Mouse (Mus musculus): Measurements from ENCODE around the gene Rps5.
"Not testable (repeated sequence)": the region's sequence is repeated elsewhere in the genome, so short reads cannot be mapped to it uniquely, and the experiment has no call there.

Gene Rps5

GRCm38 (mm10) chr7:12927693-12928589 lies 5.9 kb downstream of the Rps5 start:
- no peak for DNase-seq (ENCODE audit: low spot score)

- DNase-seq (ENCODE audit: low spot score): no peak
Measured at GRCm38 (mm10) chr7:12933615-12934140, 11.6 kb downstream of the Rps5 start.

- DNase-seq (ENCODE audit: low spot score): no peak
Measured at GRCm38 (mm10) chr7:12934808-12935207, 12.7 kb downstream of the Rps5 start.

GRCm38 (mm10) chr7:12937254-12937803 lies 15.2 kb downstream of the Rps5 start:
- not testable (repeated sequence) for DNase-seq (ENCODE audit: low spot score)

- DNase-seq (ENCODE audit: low spot score): no peak
Measured at GRCm38 (mm10) chr7:12940599-12940998, 18.5 kb downstream of the Rps5 start.

- DNase-seq (ENCODE audit: low spot score): no peak
Measured at GRCm38 (mm10) chr7:12943488-12943887, 21.4 kb downstream of the Rps5 start.

- DNase-seq (ENCODE audit: low spot score): peak; percentile 90
Measured at GRCm38 (mm10) chr7:12949032-12949871, 27.2 kb downstream of the Rps5 start.

- DNase-seq (ENCODE audit: low spot score): no peak
Measured at GRCm38 (mm10) chr7:12949872-12950229, 27.8 kb downstream of the Rps5 start.

- DNase-seq (ENCODE audit: low spot score): no peak
Measured at GRCm38 (mm10) chr7:12954896-12955295, 32.8 kb downstream of the Rps5 start.

- no peak for DNase-seq (ENCODE audit: low spot score)
Measured at GRCm38 (mm10) chr7:12957511-12957910, 35.4 kb downstream of the Rps5 start.

GRCm38 (mm10) chr7:12958948-12959347 lies 36.9 kb downstream of the Rps5 start:
- no peak for DNase-seq (ENCODE audit: low spot score)

GRCm38 (mm10) chr7:12959718-12960117 lies 37.6 kb downstream of the Rps5 start:
- DNase-seq (ENCODE audit: low spot score): no peak

- DNase-seq (ENCODE audit: low spot score): peak; percentile 59
Measured at GRCm38 (mm10) chr7:12961511-12962141, 39.5 kb downstream of the Rps5 start.

- DNase-seq (ENCODE audit: low spot score): peak; percentile 80
Measured at GRCm38 (mm10) chr7:12965678-12966091, 43.6 kb downstream of the Rps5 start, which contains the start of gene Zfp324. Gene Zfp324 (plus strand): TSS chr7:12965838.

- DNase-seq (ENCODE audit: low spot score): peak; percentile 67
Measured at GRCm38 (mm10) chr7:12966104-12966845, 44.2 kb downstream of the Rps5 start.

GRCm38 (mm10) chr7:12970906-12971305 lies 48.8 kb downstream of the Rps5 start:
- DNase-seq (ENCODE audit: low spot score): no peak
